Mouse (Mus musculus): ENCODE data around the gene Gbx2. TPM values are rescaled to one million over a fixed set of nuclear protein-coding genes. Genes with fewer than 3 reads are reported as not detected.
A peak's percentile ranks its signal among the peaks of the same experiment; 100 is the strongest.

Gbx2 gene
- polyA plus RNA-seq, 1 experiment from 2014 or later, result 0.27 TPM

DNA sequence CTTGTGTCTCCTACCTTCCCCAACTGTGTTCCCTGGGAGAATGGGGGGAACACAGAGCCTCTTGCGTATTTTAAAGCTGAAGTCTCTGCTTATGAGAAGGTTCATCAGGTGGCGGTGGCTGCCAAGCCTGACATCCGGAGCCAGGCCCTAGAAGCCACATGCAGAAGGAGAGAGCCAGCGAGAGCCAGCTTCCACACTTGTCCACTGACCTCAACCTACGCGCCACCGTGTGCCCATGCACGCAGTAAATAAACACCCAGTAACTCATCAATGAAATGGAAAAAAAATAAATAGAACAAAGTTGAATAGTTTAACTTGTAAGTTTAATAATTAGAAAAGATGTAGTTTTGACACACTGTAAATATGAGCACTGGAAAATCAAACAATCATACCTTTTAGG lies 21.2 kb downstream of the Gbx2 start:
- peaks cover 5% of the 10 kb centered on the region for H3K9me3 ChIP-seq (ENCODE audit: control insufficient read depth, low read length)
- ATAC-seq (ENCODE audit: insufficient number of reproducible peaks, insufficient read depth, low FRiP score, low read depth), result no peak
- no peak overlapping the region for H3K27ac ChIP-seq (replicated peaks in 1 of 2; ENCODE audit: control insufficient read depth in 1 of 2, insufficient read depth in 1 of 2, low read depth in 2 of 2, low read length in 2 of 2)
- no peaks in the 10 kb centered on the region for H3K27me3 ChIP-seq (ENCODE audit: control insufficient read depth, insufficient read depth, low read length)
- no peaks in the 10 kb centered on the region for H3K36me3 ChIP-seq (ENCODE audit: control insufficient read depth, insufficient read depth, low read length)
- WGBS, result 83% methylated on average over 8 of the region's 8 CpGs
- no peaks in the 10 kb centered on the region for H3K4me1 ChIP-seq (ENCODE audit: control insufficient read depth in 2 of 2, insufficient read depth in 2 of 2, low read length in 2 of 2)
- H3K9ac ChIP-seq (ENCODE audit: low read length), result no peak overlapping the region
- no peak overlapping the region for H3K4me3 ChIP-seq (ENCODE audit: control insufficient read depth in 1 of 2, insufficient read depth in 1 of 2, low read depth in 1 of 2, low read length in 2 of 2)
- no peak overlapping the region for H3K4me2 ChIP-seq (ENCODE audit: low read length)

DNA sequence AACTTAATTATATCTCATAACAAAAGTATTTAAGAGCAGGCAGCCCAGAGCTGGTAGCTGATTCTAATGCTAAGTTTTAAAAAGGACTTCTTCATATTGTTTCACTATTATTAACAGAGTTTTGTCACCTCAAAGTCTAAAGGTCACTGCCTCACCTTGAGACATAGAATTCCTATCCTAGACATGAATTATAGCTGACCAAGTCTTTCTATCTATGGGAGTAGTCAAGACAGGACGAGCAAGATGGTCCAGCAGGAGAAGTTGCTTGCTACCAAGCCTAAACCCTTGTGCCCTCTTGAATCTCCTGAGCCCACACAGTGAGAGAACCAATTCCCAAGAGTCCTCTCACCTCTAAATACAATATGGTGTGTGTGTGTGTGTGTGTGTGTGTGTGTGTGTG lies 28.3 kb downstream of the Gbx2 start:
- ATAC-seq (ENCODE audit: insufficient number of reproducible peaks, insufficient read depth, low FRiP score, low read depth), result no peak

DNA sequence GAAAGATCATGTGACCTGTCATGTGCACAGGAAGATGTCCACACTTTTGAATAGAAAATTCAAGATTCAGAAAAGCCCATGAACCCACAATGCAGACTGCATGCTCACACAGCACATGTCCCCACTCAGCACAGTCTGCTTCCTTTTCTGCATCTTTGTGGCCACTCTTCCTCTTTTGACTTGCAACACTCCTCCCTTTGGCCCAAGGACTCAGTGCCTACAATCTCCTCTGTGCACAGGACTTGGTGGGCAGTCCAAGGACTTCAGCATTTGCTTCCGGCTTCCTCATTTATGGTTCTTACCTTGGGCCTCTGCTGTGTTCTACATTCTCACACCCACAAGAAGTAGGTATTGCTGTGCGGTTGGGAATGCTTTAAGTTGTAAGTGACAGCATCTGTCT lies 28.7 kb downstream of the Gbx2 start:
- no peak overlapping the region for H3K4me2 ChIP-seq (ENCODE audit: low read length)
- H3K4me3 ChIP-seq (ENCODE audit: control insufficient read depth in 1 of 2, insufficient read depth in 1 of 2, low read depth in 1 of 2, low read length in 2 of 2), result no peak overlapping the region
- H3K9me3 ChIP-seq (ENCODE audit: control insufficient read depth, low read length), result peaks cover 5% of the 10 kb centered on the region
- no peaks in the 10 kb centered on the region for H3K4me1 ChIP-seq (ENCODE audit: control insufficient read depth in 2 of 2, insufficient read depth in 2 of 2, low read length in 2 of 2)
- ATAC-seq (ENCODE audit: insufficient number of reproducible peaks, insufficient read depth, low FRiP score, low read depth), result no peak
- H3K36me3 ChIP-seq (ENCODE audit: control insufficient read depth, insufficient read depth, low read length), result no peaks in the 10 kb centered on the region
- no peak overlapping the region for H3K9ac ChIP-seq (ENCODE audit: low read length)
- H3K27me3 ChIP-seq (ENCODE audit: control insufficient read depth, insufficient read depth, low read length), result no peaks in the 10 kb centered on the region
- no peak overlapping the region for H3K27ac ChIP-seq (replicated peaks in 1 of 2; ENCODE audit: control insufficient read depth in 1 of 2, insufficient read depth in 1 of 2, low read depth in 2 of 2, low read length in 2 of 2)
- 88% methylated on average over 2 of the region's 2 CpGs for WGBS

More for the DNA sequence above, 28.3 kb downstream of the Gbx2 start:
- no peaks in the 10 kb centered on the region for H3K27me3 ChIP-seq (ENCODE audit: control insufficient read depth, insufficient read depth, low read length)
- no peaks in the 10 kb centered on the region for H3K4me1 ChIP-seq (ENCODE audit: control insufficient read depth in 2 of 2, insufficient read depth in 2 of 2, low read length in 2 of 2)
- no peak overlapping the region for H3K9ac ChIP-seq (ENCODE audit: low read length)
- peaks cover 5% of the 10 kb centered on the region for H3K9me3 ChIP-seq (ENCODE audit: control insufficient read depth, low read length)
- no peak overlapping the region for H3K27ac ChIP-seq (replicated peaks in 1 of 2; ENCODE audit: control insufficient read depth in 1 of 2, insufficient read depth in 1 of 2, low read depth in 2 of 2, low read length in 2 of 2)
- H3K4me3 ChIP-seq (ENCODE audit: control insufficient read depth in 1 of 2, insufficient read depth in 1 of 2, low read depth in 1 of 2, low read length in 2 of 2), result no peak overlapping the region
- no peaks in the 10 kb centered on the region for H3K36me3 ChIP-seq (ENCODE audit: control insufficient read depth, insufficient read depth, low read length)
- 76% methylated on average over 1 of the region's 1 CpGs for WGBS
- no peak overlapping the region for H3K4me2 ChIP-seq (ENCODE audit: low read length)

DNA sequence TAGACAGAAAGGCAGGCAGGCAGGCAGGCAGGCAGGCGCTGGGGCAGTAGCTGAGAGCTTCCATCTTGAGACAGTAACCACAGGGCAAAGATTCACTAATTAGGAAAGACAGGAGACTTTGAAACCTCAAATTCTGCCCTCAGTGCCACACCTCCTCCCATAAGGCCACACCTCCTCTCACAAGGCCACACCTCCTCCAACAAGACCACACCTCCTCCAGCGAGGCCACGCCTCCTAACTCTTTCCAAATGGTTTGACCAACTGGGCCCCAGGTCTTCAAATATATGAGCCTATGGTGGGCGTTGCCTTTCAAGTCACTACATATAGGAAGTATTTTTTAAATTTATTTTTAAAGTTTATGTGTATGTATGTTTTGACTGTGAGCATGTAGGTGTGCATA lies 29.6 kb downstream of the Gbx2 start:
- ATAC-seq (ENCODE audit: insufficient number of reproducible peaks, insufficient read depth, low FRiP score, low read depth), result no peak
- no peaks in the 10 kb centered on the region for H3K27me3 ChIP-seq (ENCODE audit: control insufficient read depth, insufficient read depth, low read length)
- H3K4me1 ChIP-seq (ENCODE audit: control insufficient read depth in 2 of 2, insufficient read depth in 2 of 2, low read length in 2 of 2), result no peaks in the 10 kb centered on the region
- no peak overlapping the region for H3K9ac ChIP-seq (ENCODE audit: low read length)
- no peak overlapping the region for H3K27ac ChIP-seq (replicated peaks in 1 of 2; ENCODE audit: control insufficient read depth in 1 of 2, insufficient read depth in 1 of 2, low read depth in 2 of 2, low read length in 2 of 2)
- H3K9me3 ChIP-seq (ENCODE audit: control insufficient read depth, low read length), result peaks cover 1% of the 10 kb centered on the region
- H3K36me3 ChIP-seq (ENCODE audit: control insufficient read depth, insufficient read depth, low read length), result no peaks in the 10 kb centered on the region
- H3K4me3 ChIP-seq (ENCODE audit: control insufficient read depth in 1 of 2, insufficient read depth in 1 of 2, low read depth in 1 of 2, low read length in 2 of 2), result no peak overlapping the region
- no peak overlapping the region for H3K4me2 ChIP-seq (ENCODE audit: low read length)
- 67% methylated on average over 4 of the region's 4 CpGs for WGBS

DNA sequence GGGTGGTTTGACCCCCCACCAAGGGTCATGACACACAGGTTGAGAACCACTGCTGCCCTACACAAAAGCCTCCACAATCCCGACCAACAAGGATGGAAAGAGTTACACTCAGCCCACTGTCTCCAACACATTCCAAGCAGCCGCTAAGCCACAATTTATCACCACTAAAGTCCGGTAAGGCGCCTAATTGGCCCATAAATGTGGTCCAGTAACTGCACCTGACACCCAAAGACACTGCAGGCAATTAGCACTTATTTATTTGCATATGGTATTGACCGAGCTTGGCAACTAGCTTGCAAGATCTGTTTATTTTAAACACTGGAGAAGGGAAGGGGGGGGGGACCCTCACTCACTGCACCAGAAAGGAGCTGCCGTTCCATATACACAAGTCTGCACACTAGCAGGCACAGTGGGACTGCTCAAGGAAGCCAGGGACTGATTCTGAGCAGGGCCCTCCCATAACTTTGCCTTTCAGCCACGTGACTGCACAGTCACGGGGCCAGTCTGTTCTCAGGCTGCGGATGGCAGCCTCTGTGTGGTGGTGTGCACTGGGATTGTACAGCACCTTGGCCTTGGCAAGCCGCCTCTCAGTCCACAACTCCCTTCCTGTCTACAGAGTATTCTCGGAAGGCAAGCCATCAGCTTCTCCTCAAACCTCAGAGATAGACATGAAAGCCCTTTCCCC lies 31.1 kb downstream of the Gbx2 start:
- H3K9ac ChIP-seq (ENCODE audit: low read length), result no peak overlapping the region

DNA sequence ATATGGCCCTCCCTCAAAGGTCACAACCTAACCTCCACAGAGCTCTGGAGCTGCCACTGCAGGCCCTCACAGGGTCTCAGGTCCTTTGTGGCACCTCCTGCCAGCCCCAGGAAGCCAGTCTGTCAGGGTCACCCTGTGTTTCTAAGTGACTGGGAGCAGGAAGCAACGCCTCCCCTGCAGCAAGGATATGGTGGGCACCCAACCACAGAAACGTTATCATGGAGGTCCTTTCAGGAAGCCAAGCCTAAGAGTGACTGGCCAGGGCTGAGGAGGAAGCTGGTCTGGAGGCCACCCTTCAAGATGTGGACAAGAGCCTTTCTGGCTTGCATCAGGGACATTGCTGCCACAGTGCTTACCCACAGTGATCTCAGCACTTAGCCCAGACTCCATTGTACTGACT lies 31.9 kb downstream of the Gbx2 start:
- ATAC-seq (ENCODE audit: insufficient number of reproducible peaks, insufficient read depth, low FRiP score, low read depth), result no peak
- Histone ChIP-seq H3K4me1 (ENCODE audit: control insufficient read depth in 2 of 2, insufficient read depth in 2 of 2, low read length in 2 of 2) (no peaks in the 10 kb centered on the region), H3K4me3 (ENCODE audit: control insufficient read depth in 1 of 2, insufficient read depth in 1 of 2, low read depth in 1 of 2, low read length in 2 of 2) (no peak overlapping the region), H3K36me3 (ENCODE audit: control insufficient read depth, insufficient read depth, low read length) (no peaks in the 10 kb centered on the region), H3K27ac (replicated peaks in 1 of 2; ENCODE audit: control insufficient read depth in 1 of 2, insufficient read depth in 1 of 2, low read depth in 2 of 2, low read length in 2 of 2) (no peak overlapping the region), H3K9ac (ENCODE audit: low read length) (no peak overlapping the region), H3K27me3 (ENCODE audit: control insufficient read depth, insufficient read depth, low read length) (no peaks in the 10 kb centered on the region), H3K9me3 (ENCODE audit: control insufficient read depth, low read length) (no peaks in the 10 kb centered on the region), H3K4me2 (ENCODE audit: low read length) (no peak overlapping the region)
- WGBS, result 77% methylated on average over 2 of the region's 2 CpGs

More for the DNA sequence above, 31.1 kb downstream of the Gbx2 start:
- H3K4me3 ChIP-seq (ENCODE audit: control insufficient read depth in 1 of 2, insufficient read depth in 1 of 2, low read depth in 1 of 2, low read length in 2 of 2), result no peak overlapping the region
- no peaks in the 10 kb centered on the region for H3K4me1 ChIP-seq (ENCODE audit: control insufficient read depth in 2 of 2, insufficient read depth in 2 of 2, low read length in 2 of 2)
- no peak overlapping the region for H3K27ac ChIP-seq (replicated peaks in 1 of 2; ENCODE audit: control insufficient read depth in 1 of 2, insufficient read depth in 1 of 2, low read depth in 2 of 2, low read length in 2 of 2)
- no peaks in the 10 kb centered on the region for H3K9me3 ChIP-seq (ENCODE audit: control insufficient read depth, low read length)
- 77% methylated on average over 11 of the region's 11 CpGs for WGBS
- H3K36me3 ChIP-seq (ENCODE audit: control insufficient read depth, insufficient read depth, low read length), result no peaks in the 10 kb centered on the region
- H3K27me3 ChIP-seq (ENCODE audit: control insufficient read depth, insufficient read depth, low read length), result no peaks in the 10 kb centered on the region
- no peak for ATAC-seq (ENCODE audit: insufficient number of reproducible peaks, insufficient read depth, low FRiP score, low read depth)
- H3K4me2 ChIP-seq (ENCODE audit: low read length), result no peak overlapping the region

DNA sequence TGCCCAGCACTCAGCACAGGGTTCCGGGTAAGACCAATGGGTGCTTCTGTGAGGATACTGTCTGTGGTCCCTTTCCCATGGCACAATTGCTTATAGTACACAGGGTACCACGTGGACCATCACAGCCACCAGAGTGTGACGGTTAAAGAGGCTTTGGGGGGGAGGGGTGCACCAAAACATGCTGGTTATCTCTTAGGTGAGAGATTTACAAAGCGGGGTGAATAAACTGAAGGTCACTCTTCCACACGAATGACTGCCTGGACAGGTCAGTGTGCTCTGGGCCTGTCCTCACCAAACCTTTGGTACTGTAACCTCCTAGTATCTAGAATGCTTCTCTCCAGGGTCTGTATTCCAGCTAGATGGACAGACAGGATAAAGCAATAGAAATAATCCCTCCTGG lies 35.2 kb downstream of the Gbx2 start:
- no peak overlapping the region for H3K4me2 ChIP-seq (ENCODE audit: low read length)
- no peak overlapping the region for H3K27ac ChIP-seq (replicated peaks in 1 of 2; ENCODE audit: control insufficient read depth in 1 of 2, insufficient read depth in 1 of 2, low read depth in 2 of 2, low read length in 2 of 2)
- 0 out of 2 replicates have a peak, but pooled peaks have one; percentile 39 for ATAC-seq (ENCODE audit: insufficient number of reproducible peaks, insufficient read depth, low FRiP score, low read depth)
- peaks cover 13% of the 10 kb centered on the region for H3K36me3 ChIP-seq (ENCODE audit: control insufficient read depth, insufficient read depth, low read length)
- no peaks in the 10 kb centered on the region for H3K4me1 ChIP-seq (ENCODE audit: control insufficient read depth in 2 of 2, insufficient read depth in 2 of 2, low read length in 2 of 2)
- 76% methylated on average over 5 of the region's 5 CpGs for WGBS
- no peaks in the 10 kb centered on the region for H3K27me3 ChIP-seq (ENCODE audit: control insufficient read depth, insufficient read depth, low read length)
- no peak overlapping the region for H3K4me3 ChIP-seq (ENCODE audit: control insufficient read depth in 1 of 2, insufficient read depth in 1 of 2, low read depth in 1 of 2, low read length in 2 of 2)
- no peak overlapping the region for H3K9ac ChIP-seq (ENCODE audit: low read length)
- no peaks in the 10 kb centered on the region for H3K9me3 ChIP-seq (ENCODE audit: control insufficient read depth, low read length)

DNA sequence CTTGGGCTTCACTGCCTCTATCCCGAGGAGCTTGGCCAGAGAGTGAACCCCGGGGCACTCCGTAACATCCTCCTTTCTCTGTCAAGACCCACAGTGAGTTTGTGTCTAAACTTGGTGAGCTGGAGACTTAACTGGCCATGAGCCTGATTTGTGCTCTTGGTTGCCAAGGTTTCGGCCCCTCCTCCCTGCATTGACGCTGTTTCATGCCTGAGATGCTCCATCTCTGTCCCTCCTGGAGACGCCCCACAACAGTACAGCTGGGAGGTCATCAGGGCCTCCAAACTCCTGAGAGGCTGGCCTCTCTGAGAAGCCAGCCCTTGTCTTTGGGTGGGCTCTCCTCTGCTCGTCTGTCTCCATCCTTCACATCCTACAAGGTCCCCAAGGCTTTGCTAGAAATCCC lies 38.7 kb downstream of the Gbx2 start:
- H3K27me3 ChIP-seq (ENCODE audit: control insufficient read depth, insufficient read depth, low read length), result no peaks in the 10 kb centered on the region
- WGBS, result 72% methylated on average over 7 of the region's 7 CpGs
- no peak for ATAC-seq (ENCODE audit: insufficient number of reproducible peaks, insufficient read depth, low FRiP score, low read depth)

More for the DNA sequence above, 38.7 kb downstream of the Gbx2 start:
- H3K36me3 ChIP-seq (ENCODE audit: control insufficient read depth, insufficient read depth, low read length), result peaks cover 41% of the 10 kb centered on the region
- no peaks in the 10 kb centered on the region for H3K4me1 ChIP-seq (ENCODE audit: control insufficient read depth in 2 of 2, insufficient read depth in 2 of 2, low read length in 2 of 2)
- no peak overlapping the region for H3K27ac ChIP-seq (replicated peaks in 1 of 2; ENCODE audit: control insufficient read depth in 1 of 2, insufficient read depth in 1 of 2, low read depth in 2 of 2, low read length in 2 of 2)
- H3K9ac ChIP-seq (ENCODE audit: low read length), result no peak overlapping the region
- no peak overlapping the region for H3K4me3 ChIP-seq (ENCODE audit: control insufficient read depth in 1 of 2, insufficient read depth in 1 of 2, low read depth in 1 of 2, low read length in 2 of 2)
- no peak overlapping the region for H3K4me2 ChIP-seq (ENCODE audit: low read length)
- no peaks in the 10 kb centered on the region for H3K9me3 ChIP-seq (ENCODE audit: control insufficient read depth, low read length)

All from heart, embryonic 14.5 days (tissue).